Mouse (Mus musculus) liver, adult 2 months (tissue): ENCODE data around the gene Zfp217.

Source experiments
- CTCF ChIP-seq: fragments of 200-500 bp; IDR thresholded peaks from 2 replicates; pipeline ENCODE4 v1.5.1; 2011; ENCODE audit warnings: low read depth, low read length, control low read depth
- POLR2A ChIP-seq: fragments of 200-500 bp; IDR thresholded peaks from 2 replicates; pipeline ENCODE4 v1.6.1; 2011; ENCODE audit warnings: low read length, control low read depth; ENCODE audit not compliant: insufficient read depth; ENCODE audit errors: extremely low read depth

- TF ChIP-seq CTCF (no peak), POLR2A (no peak)
Observed at GRCm38 (mm10) chr2:170158251-170158650, 10.3 kb upstream of the Zfp217 start.
